Mouse (Mus musculus): ENCODE measurements around the gene Gm7029.
"Not testable (repeated sequence)": the region's sequence is repeated elsewhere in the genome, so short reads cannot be mapped to it uniquely, and the experiment has no call there.

GRCm38 (mm10) chr17:33903911-33904651 is 30.4 kb downstream of the Gm7029 start:
- TF ChIP-seq CTCF (IDR thresholded peaks at IDR 0.05; ENCODE audit: low read depth, low read length); GATA1 (IDR thresholded peaks at IDR 0.05; ENCODE audit: borderline replicate concordance, low read length); POLR2AphosphoS5 (IDR thresholded peaks at IDR 0.05; ENCODE audit: insufficient replicate concordance, low read depth, low read length): not testable (repeated sequence)
